Mouse (Mus musculus) CH12.LX (cell line): ENCODE measurements at regions not wholly inside any gene's neighbourhood (a gene's known extent, or its start where the extent isn't known, plus 50 kb on each side); places are given as distances from the start of the nearest gene placed in this dataset.

ENCODE experiments used
- DNase-seq: peaks from one replicate; pipeline ENCODE4 v3.0.0-alpha.2; 2013; ENCODE audit errors: extremely low read depth
- H3K27ac ChIP-seq: 2 replicates; pipeline ENCODE4 v1.5.1; 2012; ENCODE audit warnings: low read depth, mild to moderate bottlenecking, control low read depth, moderate library complexity; ENCODE audit not compliant: insufficient read depth
- H3K27me3 ChIP-seq: replicated peaks from 2 replicates; pipeline ENCODE3; 2012; ENCODE audit warnings: inconsistent platforms
- H3K36me3 ChIP-seq, 2 experiments: replicated peaks in 1 of 2; 2 replicates each; pipeline versions ENCODE3 to v1.6.1; 2012; ENCODE audit warnings: inconsistent platforms in 1 of 2, low read length in 1 of 2, mild to moderate bottlenecking in 1 of 2, mixed read lengths in 1 of 2, moderate library complexity in 1 of 2; ENCODE audit not compliant: control insufficient read depth in 1 of 2, insufficient read depth in 1 of 2
- H3K4me1 ChIP-seq, 2 experiments: 2 replicates each; pipeline ENCODE4 v1.6.1; 2012; ENCODE audit warnings: inconsistent platforms in 1 of 2, moderate library complexity in 1 of 2; ENCODE audit not compliant: insufficient read depth in 2 of 2, control insufficient read depth in 1 of 2
- H3K4me2 ChIP-seq: 2 replicates; pipeline ENCODE4 v1.6.1; 2012; ENCODE audit warnings: low read depth, mild to moderate bottlenecking, control low read depth; ENCODE audit not compliant: poor library complexity, insufficient read depth, severe bottlenecking
- H3K4me3 ChIP-seq, 3 experiments: fragments of 150-350 bp in 1 of 3; sonication (generic) in 1 of 3; replicated peaks in 1 of 3; 2 replicates each; pipeline versions ENCODE3 to v1.5.1; 2011 to 2012; ENCODE audit warnings: low read depth in 2 of 3, low read length in 2 of 3, mild to moderate bottlenecking in 2 of 3, moderate library complexity in 2 of 3, control low read depth in 1 of 3, improper control_type of control experiment in 1 of 3, inconsistent platforms in 1 of 3, mixed read lengths in 1 of 3; ENCODE audit not compliant: poor library complexity in 1 of 3
- H3K79me2 ChIP-seq: replicated peaks from 2 replicates; pipeline ENCODE4 v1.6.1; 2012; ENCODE audit warnings: mild to moderate bottlenecking, moderate library complexity; ENCODE audit not compliant: control insufficient read depth, poor library complexity, insufficient read depth, severe bottlenecking; ENCODE audit errors: extremely low read depth
- H3K9ac ChIP-seq: 2 replicates; pipeline ENCODE4 v1.6.1; 2012; ENCODE audit warnings: low read depth, mild to moderate bottlenecking, control low read depth, moderate library complexity; ENCODE audit not compliant: insufficient read depth
- H3K9me3 ChIP-seq: replicated peaks from 2 replicates; pipeline ENCODE3; 2012; ENCODE audit warnings: low read length, inconsistent platforms, mixed read lengths
- BHLHE40 ChIP-seq: IDR thresholded peaks from 2 replicates; pipeline ENCODE4 v1.6.1; 2011; ENCODE audit warnings: mild to moderate bottlenecking, low read depth, low read length, improper control_type of control experiment
- CHD1 ChIP-seq: IDR thresholded peaks from 2 replicates; pipeline ENCODE4 v1.6.1; 2012; ENCODE audit warnings: low read depth, low read length, improper control_type of control experiment, inconsistent platforms
- CHD2 ChIP-seq: IDR thresholded peaks from 2 replicates; pipeline ENCODE4 v1.6.1; 2011; ENCODE audit warnings: low read length, improper control_type of control experiment
- E2F4 ChIP-seq: IDR thresholded peaks from 2 replicates; pipeline ENCODE4 v1.6.1; 2011; ENCODE audit warnings: low read depth, low read length, improper control_type of control experiment; ENCODE audit not compliant: insufficient replicate concordance
- EP300 ChIP-seq: IDR thresholded peaks from 2 replicates; pipeline ENCODE4 v1.6.1; 2011; ENCODE audit warnings: low read length, improper control_type of control experiment
- HCFC1 ChIP-seq: IDR thresholded peaks from 2 replicates; pipeline ENCODE4 v1.6.1; 2012; ENCODE audit warnings: low read depth, mild to moderate bottlenecking, inconsistent platforms, low read length, improper control_type of control experiment
- IRF4 ChIP-seq: IDR thresholded peaks from 2 replicates; pipeline ENCODE4 v1.6.1; 2014; ENCODE audit warnings: low read depth, mild to moderate bottlenecking, inconsistent platforms, low read length, improper control_type of control experiment
- JUN ChIP-seq: IDR thresholded peaks from 2 replicates; pipeline ENCODE4 v1.6.1; 2011; ENCODE audit warnings: low read depth, mild to moderate bottlenecking, low read length, improper control_type of control experiment, moderate library complexity; ENCODE audit not compliant: insufficient read depth
- MAFK ChIP-seq: IDR thresholded peaks from 2 replicates; pipeline ENCODE4 v1.6.1; 2011; ENCODE audit warnings: low read length, improper control_type of control experiment; ENCODE audit not compliant: insufficient replicate concordance
- MAX ChIP-seq: IDR thresholded peaks from 2 replicates; pipeline ENCODE4 v1.6.1; 2011; ENCODE audit warnings: low read length, improper control_type of control experiment
- MYC ChIP-seq: IDR thresholded peaks from 2 replicates; pipeline ENCODE4 v1.6.1; 2011; ENCODE audit warnings: low read depth, mild to moderate bottlenecking, improper control_type of control experiment, low read length
- NELFE ChIP-seq: IDR thresholded peaks from 2 replicates; pipeline ENCODE4 v1.6.1; 2011; ENCODE audit warnings: low read depth, low read length, improper control_type of control experiment
- NRF1 ChIP-seq: IDR thresholded peaks from 2 replicates; pipeline ENCODE4 v1.6.1; 2014; ENCODE audit warnings: low read depth, mild to moderate bottlenecking, inconsistent platforms, low read length, improper control_type of control experiment, moderate library complexity
- PAX5 ChIP-seq: IDR thresholded peaks from 2 replicates; pipeline ENCODE4 v1.6.1; 2012; ENCODE audit warnings: low read length, inconsistent platforms, mixed read lengths
- POLR2A ChIP-seq: IDR thresholded peaks from 2 replicates; pipeline ENCODE4 v1.6.1; 2011; ENCODE audit warnings: low read depth, mild to moderate bottlenecking, improper control_type of control experiment, low read length
- RAD21 ChIP-seq: IDR thresholded peaks from 2 replicates; pipeline ENCODE4 v1.6.1; 2011; ENCODE audit warnings: low read depth, mild to moderate bottlenecking, low read length, improper control_type of control experiment, moderate library complexity
- SIN3A ChIP-seq: IDR thresholded peaks from 2 replicates; pipeline ENCODE4 v1.6.1; 2012; ENCODE audit warnings: low read length, improper control_type of control experiment, inconsistent platforms
- TBP ChIP-seq: conservative IDR thresholded peaks from 2 replicates; pipeline ENCODE4 v1.6.1; 2011; ENCODE audit warnings: low read depth, low read length, improper control_type of control experiment
- TCF12 ChIP-seq: IDR thresholded peaks from 2 replicates; pipeline ENCODE4 v1.6.1; 2014; ENCODE audit warnings: low read depth, mild to moderate bottlenecking, inconsistent platforms, low read length, improper control_type of control experiment
- USF1 ChIP-seq: IDR thresholded peaks from 2 replicates; pipeline ENCODE4 v1.6.1; 2014; ENCODE audit warnings: low read depth, mild to moderate bottlenecking, inconsistent platforms, low read length, improper control_type of control experiment
- USF2 ChIP-seq: conservative IDR thresholded peaks from 2 replicates; pipeline ENCODE4 v1.6.1; 2011; ENCODE audit warnings: low read depth, low read length, improper control_type of control experiment
- ZC3H11A ChIP-seq: IDR thresholded peaks from 2 replicates; pipeline ENCODE4 v1.6.1; 2012; ENCODE audit warnings: low read depth, mild to moderate bottlenecking, inconsistent platforms, low read length, improper control_type of control experiment
- ZKSCAN1 ChIP-seq: IDR thresholded peaks from 2 replicates; pipeline ENCODE4 v1.6.1; 2012; ENCODE audit warnings: low read depth, inconsistent platforms, low read length, improper control_type of control experiment, borderline replicate concordance
- dilution Hi-C: fragments of 300-500 bp; cut with MboI; formaldehyde crosslinking; loops from 2 replicates; pipeline ENCODE4 v1.14.3; 2020; ENCODE audit warnings: low sequenced_read_pairs; ENCODE audit not compliant: extremely low pct_unique_long_range_greater_than_20kb, extremely low pct_ligation_motif_present
- in situ Hi-C: fragments of 300-500 bp; cut with MboI; formaldehyde crosslinking; loops from 3 replicates; pipeline ENCODE4 v1.14.3; 2019; ENCODE audit warnings: low sequenced_read_pairs, low pct_ligation_motif_present, low pct_unique_long_range_greater_than_20kb, mixed read lengths

DNA sequence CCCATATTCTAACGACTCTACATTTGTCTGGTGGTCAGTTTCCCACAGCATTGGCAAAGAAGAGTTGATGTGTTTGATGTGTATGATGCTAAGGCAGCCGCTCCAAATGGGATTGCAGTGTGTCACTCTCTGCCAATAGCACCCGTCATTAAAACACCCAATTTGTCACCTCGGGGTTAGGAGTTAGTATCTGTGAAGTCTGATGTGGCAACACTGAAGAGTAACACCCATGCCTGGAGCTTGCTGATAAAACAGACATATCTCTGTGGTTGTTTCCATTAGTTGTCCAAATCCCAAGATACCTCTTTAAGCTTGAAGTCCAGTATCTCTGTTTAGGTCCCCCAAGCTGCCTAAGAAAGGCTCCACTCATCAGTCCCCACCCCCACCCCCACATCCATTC, 129.4 kb downstream of the Drd1 start:
- Histone ChIP-seq H3K79me2 (no peaks in the 10 kb centered on the region), H3K4me1 (no peaks in the 10 kb centered on the region), H3K4me2 (no peak overlapping the region), H3K4me3 (no peak overlapping the region), H3K27ac (no peak overlapping the region), H3K9me3 (peaks cover 7% of the 10 kb centered on the region), H3K36me3 (no peaks in the 10 kb centered on the region), H3K27me3 (peaks cover 79% of the 10 kb centered on the region), H3K9ac (no peak overlapping the region)
- in situ Hi-C loops (no loop called here), dilution Hi-C loops (no loop called here)
- TF ChIP-seq HCFC1 (no peak), TCF12 (no peak), EP300 (no peak), IRF4 (no peak), SIN3A (no peak), ZC3H11A (no peak), CHD2 (no peak), TBP (no peak)
- no peak for DNase-seq

DNA sequence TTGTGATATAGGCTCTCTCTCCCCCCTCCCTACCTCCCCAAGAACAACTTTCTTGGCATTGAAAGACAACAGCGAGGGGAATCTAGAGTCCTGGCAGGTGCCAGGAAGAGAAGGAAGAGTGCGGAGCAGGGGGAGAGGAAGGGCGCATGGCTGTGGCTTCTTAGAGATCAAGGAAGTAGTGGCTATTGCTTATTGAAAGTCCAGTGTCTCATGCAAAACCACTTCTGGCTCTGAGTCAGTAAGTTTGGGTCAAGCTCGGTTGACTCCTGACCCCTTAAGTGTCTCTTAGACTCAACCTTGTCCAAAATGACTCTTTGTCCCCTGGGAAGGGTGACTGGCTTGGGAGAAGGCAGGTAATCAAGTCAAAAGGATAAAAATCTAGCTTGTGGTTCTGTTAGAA, 131.1 kb downstream of the Drd1 start:
- Histone ChIP-seq H3K36me3 (no peaks in the 10 kb centered on the region), H3K79me2 (no peaks in the 10 kb centered on the region), H3K4me3 (no peak overlapping the region), H3K27me3 (peaks cover 81% of the 10 kb centered on the region), H3K4me2 (no peak overlapping the region), H3K27ac (no peak overlapping the region), H3K9ac (no peak overlapping the region), H3K4me1 (no peaks in the 10 kb centered on the region), H3K9me3 (peaks cover 7% of the 10 kb centered on the region)
- no peak for TF ChIP-seq MAX
- no peak for TF ChIP-seq JUN
- TF ChIP-seq SIN3A: no peak
- TF ChIP-seq ZKSCAN1: no peak
- no peak for TF ChIP-seq PAX5
- TF ChIP-seq MYC: no peak
- no peak for TF ChIP-seq HCFC1
- TF ChIP-seq E2F4: no peak
- in situ Hi-C loops (no loop called here), dilution Hi-C loops (no loop called here)
- DNase-seq: no peak

DNA sequence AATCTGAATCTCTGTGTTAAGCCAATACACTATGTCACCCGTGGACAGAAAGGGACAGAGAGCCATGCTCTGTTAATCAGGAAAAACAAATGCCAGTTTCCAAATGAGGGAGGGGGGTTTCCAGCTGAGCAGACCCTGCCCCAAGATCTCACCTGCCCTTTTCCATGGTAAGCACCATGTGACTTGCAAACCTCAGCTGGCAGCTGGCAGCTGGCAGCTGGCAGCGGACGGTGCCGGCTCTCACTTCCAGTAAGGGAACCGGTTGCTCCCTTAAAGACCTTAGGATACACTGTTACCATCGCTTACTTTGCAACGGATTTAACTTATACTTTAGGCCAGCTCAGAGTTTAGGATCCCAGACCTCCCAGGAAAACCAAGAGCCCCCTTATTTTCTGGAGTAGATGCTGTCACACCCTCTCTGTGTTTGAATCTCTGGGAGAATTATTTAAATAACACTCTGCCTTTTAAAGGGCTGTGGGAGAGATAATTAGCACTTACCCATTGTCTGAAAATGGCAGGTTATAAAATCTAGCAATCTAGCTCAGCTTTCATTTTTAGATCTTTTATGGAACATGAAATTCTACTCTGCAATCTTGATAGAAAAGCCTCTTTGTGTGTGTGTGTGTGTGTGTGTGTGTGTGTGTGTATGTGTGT, 131.7 kb downstream of the Drd1 start:
- Histone ChIP-seq H3K4me1 (no peaks in the 10 kb centered on the region), H3K9me3 (peaks cover 7% of the 10 kb centered on the region), H3K27ac (no peak overlapping the region), H3K9ac (no peak overlapping the region), H3K4me3 (no peak overlapping the region), H3K79me2 (no peaks in the 10 kb centered on the region), H3K36me3 (no peaks in the 10 kb centered on the region), H3K27me3 (peaks cover 78% of the 10 kb centered on the region), H3K4me2 (no peak overlapping the region)
- dilution Hi-C loops: no loop called here
- no peak for DNase-seq
- in situ Hi-C loops: no loop called here
- TF ChIP-seq MAFK (no peak), POLR2A (no peak), USF2 (no peak), CHD2 (no peak), NRF1 (no peak), BHLHE40 (no peak), ZC3H11A (no peak), RAD21 (no peak), NELFE (no peak), CHD1 (no peak), USF1 (no peak), ZKSCAN1 (no peak)
